Mouse (Mus musculus) liver, postnatal 0 days (tissue): ENCODE data around the gene Nif3l1.

Experiments
- CTCF ChIP-seq: sonication (generic); IDR thresholded peaks from 2 replicates; pipeline ENCODE4 v1.5.1; 2016; ENCODE audit warnings: antibody characterized with exemption, low read depth
- EP300 ChIP-seq: IDR thresholded peaks from 2 replicates; pipeline ENCODE4 v1.6.1; 2016; ENCODE audit warnings: antibody characterized with exemption, low read depth, mild to moderate bottlenecking

- no peak for TF ChIP-seq EP300
- no peak for TF ChIP-seq CTCF
These were observed 37.7 kb downstream of the Nif3l1 start for GRCm38 (mm10) chr1:58482647-58483046.
